Mouse (Mus musculus): ENCODE data around the gene Zc2hc1c.

Gene Zc2hc1c

DNA sequence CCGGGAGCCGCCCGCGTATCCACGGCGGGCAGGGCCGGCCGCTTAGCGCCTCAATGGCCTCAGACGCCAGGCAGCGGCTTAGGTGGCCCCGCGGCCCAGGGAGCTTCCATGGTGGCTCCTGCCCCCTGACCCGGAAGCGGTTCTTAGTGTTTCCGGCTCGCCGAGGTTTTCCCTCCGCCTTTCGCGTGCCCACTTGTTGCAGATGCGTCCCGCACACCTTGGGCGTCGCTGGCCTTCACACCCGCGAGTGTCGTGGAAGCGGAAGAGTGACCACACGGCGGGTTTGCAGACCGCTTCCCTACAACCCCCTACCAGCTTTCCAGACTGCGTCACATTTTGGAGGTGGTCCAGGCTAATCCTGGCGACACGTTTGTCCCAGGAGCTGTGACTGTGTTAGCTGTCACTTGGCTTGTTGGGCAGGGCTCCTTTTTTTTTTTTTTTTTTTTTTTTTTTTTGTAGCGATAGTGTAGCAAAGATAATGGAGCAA is 50.9 kb downstream of the Zc2hc1c start, which contains the start of gene Nek9:
Gene Nek9 (minus strand): TSS at position 120 of the 487 bp plus-strand sequence.
- peak; percentile 84 for DNase-seq (ENCODE audit: low read depth, low spot score)

DNA sequence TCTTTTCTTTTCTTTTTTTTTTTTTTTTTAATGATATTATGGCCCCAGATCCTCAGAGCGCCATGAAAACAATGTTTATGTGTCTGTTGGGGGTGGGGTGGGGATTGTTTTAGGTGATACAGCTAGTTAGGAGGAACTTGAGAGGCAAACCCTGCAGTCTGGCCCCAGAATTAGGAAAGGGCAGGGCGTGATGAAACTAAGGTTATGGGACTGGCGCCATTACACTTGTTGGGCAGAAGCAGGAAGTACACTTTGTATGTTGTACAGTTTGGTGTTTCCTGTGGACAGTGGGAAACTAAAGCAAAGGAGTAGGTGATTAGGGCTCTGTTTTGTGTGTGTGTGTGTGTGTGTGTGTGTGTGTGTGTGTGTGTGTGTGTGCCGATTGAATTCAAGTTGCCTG is 51.6 kb downstream of the Zc2hc1c start:
- no peak for DNase-seq (ENCODE audit: low read depth, low spot score)

DNA sequence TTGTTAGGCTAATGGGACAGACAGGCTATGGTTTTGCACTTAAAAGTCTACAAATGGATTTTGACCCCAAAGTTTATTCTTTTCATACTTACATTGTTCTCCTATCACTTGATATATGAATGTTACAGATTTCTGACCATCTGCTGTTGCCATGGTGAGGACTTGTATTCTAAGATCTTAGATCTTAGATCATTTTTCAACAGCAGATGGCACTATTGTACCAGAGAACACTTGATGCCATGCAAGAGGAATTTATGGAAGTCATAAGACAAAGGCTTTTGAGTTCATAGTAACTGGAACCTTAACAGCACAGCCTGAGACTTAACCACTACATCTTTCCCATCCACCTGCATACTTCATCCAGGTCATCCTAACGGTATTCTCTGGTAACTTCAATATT is 52.7 kb downstream of the Zc2hc1c start:
- DNase-seq (ENCODE audit: low read depth, low spot score): peak; percentile 81

DNA sequence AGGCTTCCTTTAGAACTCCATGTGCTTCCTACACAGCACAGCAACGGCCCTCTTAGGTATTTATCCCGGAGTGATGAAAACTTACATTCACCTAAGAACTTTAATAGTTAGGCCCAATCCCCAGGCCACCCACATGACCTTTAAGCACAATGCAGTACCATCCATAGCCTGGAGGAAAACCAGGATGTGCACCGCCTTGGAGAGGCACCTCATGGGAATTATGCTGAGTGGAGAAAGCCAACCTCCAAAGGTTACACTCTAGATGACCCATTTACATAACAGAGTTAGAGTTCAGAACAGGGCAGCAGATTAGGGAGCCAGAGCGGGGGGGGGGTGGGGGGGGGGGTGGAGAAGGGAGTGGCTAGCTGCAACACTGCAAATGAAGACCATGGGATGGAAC is 53.9 kb downstream of the Zc2hc1c start:
- no peak for DNase-seq (ENCODE audit: low read depth, low spot score)

DNA sequence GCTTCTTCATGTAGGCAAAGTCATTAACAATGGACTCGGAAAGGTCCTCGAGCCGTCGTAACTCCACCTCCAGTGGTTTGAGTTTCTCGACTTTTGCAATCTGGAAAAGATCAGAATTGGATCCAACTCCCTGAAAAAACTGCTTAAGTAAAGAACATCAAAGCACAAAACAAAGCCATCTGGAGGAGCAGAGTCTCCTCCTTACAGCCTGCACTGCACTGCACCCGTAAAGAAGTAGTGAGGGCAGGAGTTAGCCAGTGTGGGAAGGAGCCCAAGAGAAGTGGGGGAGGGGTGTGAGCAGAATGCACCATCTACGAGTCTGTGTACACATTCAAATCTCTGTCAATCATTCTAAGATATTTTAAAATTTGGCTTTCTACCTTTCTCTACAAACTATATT is 55.9 kb downstream of the Zc2hc1c start:
- no peak for DNase-seq (ENCODE audit: low read depth, low spot score)

DNA sequence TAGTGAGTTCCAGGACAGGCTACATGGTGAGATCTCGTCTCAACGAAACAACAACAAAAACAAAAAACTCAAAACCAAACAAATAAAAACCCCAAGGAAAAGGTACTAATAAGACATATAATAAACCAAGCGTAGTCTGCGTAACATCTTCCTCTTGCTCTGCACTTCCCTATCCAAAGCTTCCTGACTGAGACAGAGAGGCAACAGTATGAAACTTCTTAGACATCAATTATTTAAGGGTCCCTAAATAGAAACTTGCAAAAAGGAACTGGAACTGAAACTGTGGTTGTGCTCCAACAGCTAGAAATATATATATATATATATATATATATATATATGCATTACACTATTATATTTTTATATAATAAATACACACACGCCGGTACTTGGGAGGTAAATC is 57.2 kb downstream of the Zc2hc1c start:
- no peak for DNase-seq (ENCODE audit: low read depth, low spot score)

DNA sequence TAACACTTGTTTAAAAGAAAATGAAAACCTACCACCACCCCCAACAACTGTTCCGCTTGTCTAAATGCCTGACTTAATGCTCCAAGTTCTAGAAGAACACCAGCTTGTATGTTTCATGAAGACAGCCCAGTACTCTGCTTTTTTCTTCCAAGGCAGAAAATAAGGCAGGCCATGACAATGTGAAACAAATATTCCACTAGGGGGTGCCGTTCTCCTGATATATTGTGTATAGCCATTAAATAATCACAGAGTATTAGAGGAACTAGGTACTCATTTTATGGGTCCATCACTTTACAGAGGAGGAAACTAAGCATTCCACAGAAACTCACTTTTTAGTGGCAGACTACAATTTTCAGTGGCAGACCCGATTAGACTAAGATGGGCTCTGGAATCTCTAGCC is 58.0 kb downstream of the Zc2hc1c start:
- DNase-seq (ENCODE audit: low read depth, low spot score): peak; percentile 43

DNA sequence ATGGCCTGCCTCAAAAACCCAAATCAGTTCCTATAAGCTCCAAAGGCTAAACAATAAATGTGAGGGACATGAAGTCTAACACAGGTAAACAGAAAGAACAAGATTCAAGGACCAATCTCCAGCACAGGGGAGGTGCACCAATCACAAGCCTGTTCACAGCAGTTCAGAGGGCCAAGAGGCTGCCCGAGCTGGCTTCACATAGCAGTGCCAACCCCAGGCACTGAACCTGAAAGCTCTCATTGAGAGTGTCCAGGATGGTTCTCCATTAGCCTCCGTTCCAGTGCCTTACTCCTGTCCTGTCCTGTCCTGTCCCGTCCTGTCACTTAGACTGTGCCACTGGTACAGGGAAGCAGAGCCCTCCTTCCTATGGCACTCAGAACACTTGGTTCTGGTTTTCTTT is 58.8 kb downstream of the Zc2hc1c start:
- no peak for DNase-seq (ENCODE audit: low read depth, low spot score)

DNA sequence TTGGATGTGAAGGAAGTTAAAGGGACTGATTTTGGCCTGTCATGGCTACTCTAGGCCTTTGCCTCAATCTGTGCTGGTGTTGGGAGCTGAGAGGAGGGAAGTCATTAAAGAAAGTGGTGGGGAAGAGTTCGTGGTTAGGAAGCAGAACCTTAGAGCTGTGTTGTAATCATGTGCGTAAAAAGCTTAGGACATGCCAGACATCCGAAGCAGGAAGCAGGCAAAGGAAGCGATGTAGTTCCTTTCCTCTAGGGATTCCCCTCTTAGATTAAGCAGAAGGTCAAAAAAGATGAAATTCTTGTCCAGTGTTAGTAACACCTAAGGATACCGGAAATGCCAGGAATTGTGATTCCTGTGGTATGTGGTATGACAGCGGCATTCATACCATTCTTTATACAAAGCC is 59.9 kb downstream of the Zc2hc1c start:
- DNase-seq (ENCODE audit: low read depth, low spot score): no peak
